Mouse (Mus musculus): ENCODE measurements around the gene Olfr822.
"Not testable (repeated sequence)": the region's sequence is repeated elsewhere in the genome, so short reads cannot be mapped to it uniquely, and the experiment has no call there.

Olfr822 gene

GRCm38 (mm10) chr10:130070910-130071309 lies at the start of gene Olfr822:
Gene Olfr822, plus strand, starts transcription at chr10:130071210.
- DNase-seq, result no peak

- no peak for DNase-seq
These were observed 41.0 kb upstream of the Olfr822 start, which contains the start of gene Olfr821 for GRCm38 (mm10) chr10:130030048-130030447. Gene Olfr821, plus strand, starts transcription at chr10:130030348.

- no peak for DNase-seq
These were observed 33.9 kb upstream of the Olfr822 start for GRCm38 (mm10) chr10:130037096-130037495.

- DNase-seq, result peak; percentile 73
These were observed 21.9 kb downstream of the Olfr822 start for GRCm38 (mm10) chr10:130092838-130093440.

- peak; percentile 5 for DNase-seq
These were observed 25.1 kb downstream of the Olfr822 start for GRCm38 (mm10) chr10:130096104-130096503.

GRCm38 (mm10) chr10:130115283-130115682 lies 44.3 kb downstream of the Olfr822 start, which contains the start of gene Olfr823:
Gene Olfr823, minus strand, starts transcription at chr10:130115383.
- DNase-seq, result not testable (repeated sequence)

- DNase-seq, result not testable (repeated sequence)
These were observed 45.0 kb downstream of the Olfr822 start for GRCm38 (mm10) chr10:130116045-130116444.

Measured in embryo, embryonic 11 days (tissue).